Mouse (Mus musculus) neural tube, embryonic 15.5 days (tissue): ENCODE results near the gene Ufc1. TPM values are rescaled to one million over a fixed set of nuclear protein-coding genes. Genes with fewer than 3 reads are reported as not detected.

Experiments used
- ATAC-seq: fragments of 200-750 bp; cut with Nextera tagmentation; 2 replicates; pipeline ENCODE4 v1.8.0; 2017; ENCODE audit warnings: mild to moderate bottlenecking, moderate TSS enrichment, moderate library complexity; ENCODE audit not compliant: low FRiP score
- H3K27ac ChIP-seq: fragments of 300-500 bp; sonication (generic); replicated peaks from 2 replicates; pipeline ENCODE4 v1.5.1; 2015; ENCODE audit warnings: mild to moderate bottlenecking, inconsistent platforms
- H3K27me3 ChIP-seq: fragments of 300-500 bp; sonication (generic); replicated peaks from 2 replicates; pipeline ENCODE4 v1.6.1; 2015; ENCODE audit warnings: inconsistent platforms
- H3K36me3 ChIP-seq: fragments of 300-500 bp; sonication (generic); 2 replicates; pipeline ENCODE4 v1.6.1; 2015; ENCODE audit warnings: inconsistent platforms
- H3K4me1 ChIP-seq: fragments of 300-500 bp; sonication (generic); 2 replicates; pipeline ENCODE4 v1.6.1; 2015; ENCODE audit warnings: inconsistent platforms
- H3K4me2 ChIP-seq: fragments of 300-500 bp; sonication (generic); 2 replicates; pipeline ENCODE4 v1.6.1; 2015; ENCODE audit warnings: inconsistent platforms, mild to moderate bottlenecking, moderate library complexity
- H3K4me3 ChIP-seq: fragments of 300-500 bp; sonication (generic); replicated peaks from 2 replicates; pipeline ENCODE4 v1.5.1; 2015; ENCODE audit warnings: mild to moderate bottlenecking, inconsistent platforms
- H3K9ac ChIP-seq: fragments of 300-500 bp; sonication (generic); replicated peaks from 2 replicates; pipeline ENCODE4 v1.6.1; 2015; ENCODE audit warnings: mild to moderate bottlenecking, inconsistent platforms
- H3K9me3 ChIP-seq: fragments of 300-500 bp; sonication (generic); replicated peaks from 2 replicates; pipeline ENCODE4 v1.6.1; 2016; ENCODE audit warnings: inconsistent platforms
- WGBS: fragments of 180-500 bp; shearing (Covaris S2); methylation state at CpG from one replicate; pipeline ENCODE4 v1.1.7; 2015; ENCODE audit warnings: mixed read lengths; 5-methylcytosine and 5-hydroxymethylcytosine counted together
- polyA plus RNA-seq: library from polyadenylated mRNA; unstranded; fragments of >200 nt; fragmentation: Nextera tagmentation; extraction: Ambion mirVana; gene quantifications from 2 replicates; pipeline ENCODE4 v1.2.1, GENCODE M21; 2015

Gene Ufc1
- polyA plus RNA-seq, 1 experiment from 2014 or later = 119 TPM

DNA sequence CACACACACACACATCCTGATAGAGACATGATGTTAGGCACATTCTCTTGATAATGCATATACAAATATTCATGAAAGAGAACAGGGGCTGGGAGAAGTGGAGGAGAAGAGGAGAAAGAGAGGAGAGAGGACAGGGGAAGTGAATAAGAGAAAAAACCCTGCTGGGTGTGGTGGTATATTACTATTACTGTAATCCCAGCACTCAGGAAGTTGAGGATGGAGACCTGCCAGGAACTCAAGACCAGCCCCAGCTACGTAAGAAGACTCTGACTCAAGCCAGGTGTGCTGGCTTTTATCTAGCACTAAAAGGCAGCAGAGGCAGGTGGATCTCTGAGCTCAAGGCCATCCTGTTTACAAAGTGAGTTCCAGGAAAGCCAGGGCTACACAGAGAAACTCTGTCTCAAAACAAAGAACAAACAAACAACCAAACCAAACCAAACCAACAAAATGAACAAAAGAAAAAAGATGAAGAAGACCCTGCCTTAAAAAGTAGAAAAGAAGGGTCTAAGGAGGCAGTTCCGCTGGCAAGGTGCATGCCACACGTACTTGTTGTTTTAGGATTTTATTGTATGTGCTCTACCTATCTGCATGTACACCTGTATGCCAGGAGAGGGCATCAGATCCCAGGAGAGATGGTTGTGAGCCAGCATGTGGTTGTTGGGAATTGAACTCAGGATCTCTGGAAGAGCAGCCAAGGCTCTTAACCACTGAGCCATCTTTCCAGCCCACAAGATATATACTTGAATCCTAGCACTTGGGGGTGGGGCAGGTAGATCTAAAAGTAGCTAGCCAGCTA, 31.0 kb downstream of the Ufc1 start:
- Histone ChIP-seq H3K9ac (no peak overlapping the region), H3K4me3 (no peak overlapping the region), H3K36me3 (no peaks in the 10 kb centered on the region), H3K4me1 (peaks cover 17% of the 10 kb centered on the region), H3K9me3 (no peaks in the 10 kb centered on the region), H3K4me2 (peak overlapping the region; percentile 61), H3K27ac (peak overlapping the region; percentile 85), H3K27me3 (0 out of 2 replicates have a peak, but pooled peaks cover 2% of the 10 kb centered on the region)
- 83% methylated on average over 3 of the region's 3 CpGs for WGBS
- no peak; the same call in 1 of the 2 replicates for ATAC-seq

- H3K9ac ChIP-seq = no peak overlapping the region
- WGBS = 0% methylated on average over 2 of the region's 2 CpGs
- peak overlapping the region; percentile 32 for H3K4me3 ChIP-seq
- H3K27me3 ChIP-seq = 0 out of 2 replicates have a peak, but pooled peaks cover 2% of the 10 kb centered on the region
- no peaks in the 10 kb centered on the region for H3K36me3 ChIP-seq
- peak overlapping the region; percentile 85 for H3K27ac ChIP-seq
- H3K4me2 ChIP-seq = peak overlapping the region; percentile 61
- H3K9me3 ChIP-seq = no peaks in the 10 kb centered on the region
- peaks cover 17% of the 10 kb centered on the region for H3K4me1 ChIP-seq
- peak; percentile 94 for ATAC-seq
Observed at GRCm38 (mm10) chr1:171263185-171263611, 31.6 kb downstream of the Ufc1 start.

DNA sequence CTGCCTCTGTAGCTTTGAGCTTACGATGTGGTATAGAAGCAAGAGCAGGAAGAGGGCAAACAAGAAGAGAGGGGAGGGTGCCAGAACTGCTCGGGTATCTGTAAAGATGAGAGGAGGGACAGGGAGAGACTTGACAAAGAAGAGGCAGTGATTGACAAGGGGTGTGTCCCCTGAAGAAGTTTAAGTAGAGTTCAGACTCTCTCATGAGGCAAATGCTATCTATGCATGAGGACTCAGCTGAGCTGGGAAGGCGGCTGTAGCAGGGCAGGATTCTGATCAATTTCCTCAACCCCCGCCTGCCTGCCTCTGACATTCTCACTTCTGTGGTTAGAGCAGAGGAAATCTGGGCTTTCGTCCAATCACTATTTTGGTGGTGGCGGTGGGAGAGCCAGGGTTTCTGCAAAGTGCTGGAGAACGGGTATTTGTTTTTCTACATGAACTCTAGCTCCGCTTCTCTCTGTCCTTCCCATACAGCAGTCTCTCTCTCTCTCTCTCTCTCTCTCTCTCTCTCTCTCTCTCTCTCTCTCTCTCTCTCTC, 32.2 kb downstream of the Ufc1 start:
- Histone ChIP-seq H3K36me3 (no peaks in the 10 kb centered on the region), H3K9me3 (no peaks in the 10 kb centered on the region), H3K9ac (peak overlapping the region; percentile 42), H3K4me2 (peak overlapping the region; percentile 61), H3K4me1 (peaks cover 17% of the 10 kb centered on the region), H3K27me3 (0 out of 2 replicates have a peak, but pooled peaks cover 2% of the 10 kb centered on the region), H3K4me3 (peak overlapping the region; percentile 32), H3K27ac (peak overlapping the region; percentile 85)
- 1% methylated on average over 8 of the region's 8 CpGs for WGBS
- peak; percentile 75 for ATAC-seq

DNA sequence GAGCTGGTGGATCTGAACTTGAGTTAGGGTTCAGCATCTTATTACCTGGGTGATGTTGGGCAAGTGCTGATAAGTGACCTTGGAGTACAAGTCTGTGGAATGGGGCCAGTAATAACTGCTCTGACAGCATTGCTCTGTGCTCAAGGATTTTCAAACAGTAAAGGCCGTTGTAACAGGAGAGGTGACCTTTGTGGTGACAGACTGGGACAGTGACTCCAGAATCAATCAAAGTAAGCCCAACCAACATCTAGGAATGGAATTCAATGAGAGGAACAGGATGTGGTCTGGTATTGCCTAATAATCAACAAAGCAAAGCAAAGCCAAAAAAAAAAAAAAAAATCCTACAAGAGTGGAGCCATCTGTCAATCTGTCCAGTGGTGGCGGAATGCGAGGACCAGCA, 34.5 kb downstream of the Ufc1 start:
- 83% methylated on average over 3 of the region's 3 CpGs for WGBS
- H3K9me3 ChIP-seq = no peaks in the 10 kb centered on the region
- H3K36me3 ChIP-seq = no peaks in the 10 kb centered on the region
- 0 out of 2 replicates have a peak, but pooled peaks cover 2% of the 10 kb centered on the region for H3K27me3 ChIP-seq
- H3K4me1 ChIP-seq = peaks cover 20% of the 10 kb centered on the region
- no peak overlapping the region for H3K9ac ChIP-seq
- no peak overlapping the region for H3K27ac ChIP-seq
- no peak overlapping the region for H3K4me2 ChIP-seq
- no peak for ATAC-seq
- H3K4me3 ChIP-seq = no peak overlapping the region

GRCm38 (mm10) chr1:171258921-171259320, 35.9 kb downstream of the Ufc1 start:
- Histone ChIP-seq H3K9ac (no peak overlapping the region), H3K36me3 (no peaks in the 10 kb centered on the region), H3K9me3 (no peaks in the 10 kb centered on the region), H3K27ac (no peak overlapping the region), H3K4me1 (peaks cover 20% of the 10 kb centered on the region), H3K4me3 (no peak overlapping the region), H3K4me2 (no peak overlapping the region), H3K27me3 (0 out of 2 replicates have a peak, but pooled peaks cover 2% of the 10 kb centered on the region)
- no peak for ATAC-seq
- WGBS = 79% methylated on average over 17 of the region's 17 CpGs

GRCm38 (mm10) chr1:171257781-171258180, 37.0 kb downstream of the Ufc1 start:
- H3K4me3 ChIP-seq = no peak overlapping the region
- no peak for ATAC-seq
- H3K4me1 ChIP-seq = peaks cover 13% of the 10 kb centered on the region
- no peak overlapping the region for H3K9ac ChIP-seq
- H3K9me3 ChIP-seq = no peaks in the 10 kb centered on the region
- H3K36me3 ChIP-seq = no peaks in the 10 kb centered on the region
- no peak overlapping the region for H3K4me2 ChIP-seq
- WGBS = 88% methylated on average over 9 of the region's 9 CpGs
- H3K27ac ChIP-seq = no peak overlapping the region
- H3K27me3 ChIP-seq = 0 out of 2 replicates have a peak, but pooled peaks cover 2% of the 10 kb centered on the region

GRCm38 (mm10) chr1:171256937-171257548, 37.8 kb downstream of the Ufc1 start:
- Histone ChIP-seq H3K4me3 (no peak overlapping the region), H3K9me3 (no peaks in the 10 kb centered on the region), H3K4me1 (peaks cover 13% of the 10 kb centered on the region), H3K27ac (no peak overlapping the region), H3K36me3 (no peaks in the 10 kb centered on the region), H3K4me2 (no peak overlapping the region), H3K9ac (no peak overlapping the region), H3K27me3 (0 out of 2 replicates have a peak, but pooled peaks cover 2% of the 10 kb centered on the region)
- no peak for ATAC-seq
- WGBS = 70% methylated on average over 15 of the region's 15 CpGs

DNA sequence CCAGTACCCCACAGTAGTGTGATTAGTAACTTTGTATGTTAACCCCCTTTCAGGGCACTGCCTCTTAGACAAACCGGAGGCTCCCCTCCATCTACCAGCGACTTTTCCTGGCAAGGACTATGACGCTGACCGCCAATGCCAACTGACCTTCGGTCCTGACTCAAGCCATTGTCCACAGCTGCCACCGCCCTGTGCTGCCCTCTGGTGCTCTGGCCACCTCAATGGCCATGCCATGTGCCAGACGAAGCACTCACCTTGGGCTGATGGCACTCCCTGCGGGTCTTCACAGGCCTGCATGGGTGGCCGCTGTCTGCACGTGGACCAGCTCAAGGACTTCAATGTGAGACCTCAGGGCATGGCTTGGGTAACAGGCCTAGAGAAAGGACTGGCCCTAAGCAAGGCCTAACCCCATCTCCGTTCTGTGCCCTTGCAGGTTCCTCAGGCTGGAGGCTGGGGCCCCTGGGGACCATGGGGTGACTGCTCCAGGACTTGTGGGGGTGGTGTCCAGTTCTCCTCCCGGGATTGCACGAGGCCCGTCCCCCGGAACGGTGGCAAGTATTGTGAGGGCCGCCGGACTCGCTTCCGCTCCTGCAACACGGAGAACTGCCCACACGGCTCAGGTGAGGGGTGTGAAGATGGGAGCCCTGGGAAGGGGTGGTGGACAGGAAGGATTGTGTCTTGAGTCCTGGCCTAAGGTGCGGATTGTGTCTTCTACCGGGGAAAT, 38.6 kb downstream of the Ufc1 start:
- Histone ChIP-seq H3K36me3 (no peaks in the 10 kb centered on the region), H3K9ac (no peak overlapping the region), H3K27me3 (0 out of 2 replicates have a peak, but pooled peaks cover 2% of the 10 kb centered on the region), H3K9me3 (no peaks in the 10 kb centered on the region), H3K27ac (no peak overlapping the region), H3K4me2 (no peak overlapping the region), H3K4me1 (peaks cover 19% of the 10 kb centered on the region), H3K4me3 (no peak overlapping the region)
- 93% methylated on average over 24 of the region's 24 CpGs for WGBS
- no peak for ATAC-seq

- Histone ChIP-seq H3K9ac (no peak overlapping the region), H3K9me3 (no peaks in the 10 kb centered on the region), H3K4me1 (peaks cover 42% of the 10 kb centered on the region), H3K27me3 (no peaks in the 10 kb centered on the region), H3K4me3 (0 out of 2 replicates have a peak overlapping the region, but pooled peaks have one; percentile 6), H3K27ac (peak overlapping the region; percentile 60), H3K36me3 (no peaks in the 10 kb centered on the region), H3K4me2 (peak overlapping the region; percentile 49)
- 58% methylated on average over 17 of the region's 17 CpGs for WGBS
- no peak for ATAC-seq
Observed at GRCm38 (mm10) chr1:171252415-171252814, 42.4 kb downstream of the Ufc1 start.

DNA sequence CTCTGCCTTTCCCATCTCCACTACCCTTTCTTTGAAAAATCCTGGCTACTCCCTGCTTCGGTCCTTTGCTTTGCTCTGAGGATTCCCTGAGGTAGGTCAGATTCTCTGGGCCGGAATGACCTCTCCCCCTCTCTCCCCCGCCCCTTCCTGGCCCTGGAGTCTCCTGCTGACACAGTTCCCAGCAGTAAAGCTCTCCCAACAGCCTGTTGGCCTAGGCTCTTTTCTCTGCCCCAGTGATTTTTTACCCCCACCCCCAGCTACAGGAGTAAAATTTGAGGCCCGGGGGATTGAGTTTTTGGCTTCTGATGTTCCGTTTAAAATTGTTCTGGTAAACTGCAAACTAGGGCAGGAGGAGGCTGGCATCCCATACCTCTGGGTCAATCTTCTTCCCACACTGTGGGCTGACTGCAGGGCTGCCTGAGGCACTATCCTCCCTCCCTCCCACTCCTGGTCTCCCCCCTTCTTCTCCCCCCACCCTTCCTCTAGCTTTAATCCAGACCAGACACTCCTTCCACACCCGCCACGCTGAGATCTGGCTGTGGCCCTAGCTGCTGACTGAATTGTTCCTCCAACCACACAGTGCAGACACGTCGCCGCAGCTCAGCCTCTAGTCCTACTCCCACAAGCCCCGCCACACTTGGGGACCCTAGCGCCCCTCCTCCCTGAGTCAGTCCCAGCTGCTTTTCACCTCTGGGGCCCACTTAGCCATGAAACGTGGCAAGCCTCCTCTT, 43.1 kb downstream of the Ufc1 start:
- no peak overlapping the region for H3K9ac ChIP-seq
- H3K4me2 ChIP-seq = peak overlapping the region; percentile 49
- ATAC-seq = no peak
- 10% methylated on average over 13 of the region's 13 CpGs for WGBS
- H3K27ac ChIP-seq = peak overlapping the region; percentile 60
- H3K27me3 ChIP-seq = no peaks in the 10 kb centered on the region
- H3K4me3 ChIP-seq = peak overlapping the region; percentile 12
- H3K36me3 ChIP-seq = no peaks in the 10 kb centered on the region
- no peaks in the 10 kb centered on the region for H3K9me3 ChIP-seq
- H3K4me1 ChIP-seq = peaks cover 42% of the 10 kb centered on the region
